Mouse (Mus musculus) erythroblast, embryonic 14.5 days (primary cell): ENCODE results near the gene Fbxo27.

ENCODE experiments used
- GATA1 ChIP-seq: IDR thresholded peaks from 2 replicates; pipeline ENCODE4 v1.6.1; 2012; ENCODE audit warnings: low read length, inconsistent platforms, mixed read lengths
- TAL1 ChIP-seq: IDR thresholded peaks from 3 replicates; pipeline ENCODE4 v1.6.1; 2012; ENCODE audit warnings: low read length, inconsistent platforms, mixed read lengths

GRCm38 (mm10) chr7:28733211-28733610 is 40.6 kb downstream of the Fbxo27 start:
- no peak for TF ChIP-seq GATA1
- TF ChIP-seq TAL1 = no peak
